Mouse (Mus musculus): ENCODE results near the gene Ppt2. TPM values are rescaled to one million over a fixed set of nuclear protein-coding genes. Genes with fewer than 3 reads are reported as not detected.

The Ppt2 gene
- polyA plus RNA-seq, 1 experiment: 30.2 TPM

DNA sequence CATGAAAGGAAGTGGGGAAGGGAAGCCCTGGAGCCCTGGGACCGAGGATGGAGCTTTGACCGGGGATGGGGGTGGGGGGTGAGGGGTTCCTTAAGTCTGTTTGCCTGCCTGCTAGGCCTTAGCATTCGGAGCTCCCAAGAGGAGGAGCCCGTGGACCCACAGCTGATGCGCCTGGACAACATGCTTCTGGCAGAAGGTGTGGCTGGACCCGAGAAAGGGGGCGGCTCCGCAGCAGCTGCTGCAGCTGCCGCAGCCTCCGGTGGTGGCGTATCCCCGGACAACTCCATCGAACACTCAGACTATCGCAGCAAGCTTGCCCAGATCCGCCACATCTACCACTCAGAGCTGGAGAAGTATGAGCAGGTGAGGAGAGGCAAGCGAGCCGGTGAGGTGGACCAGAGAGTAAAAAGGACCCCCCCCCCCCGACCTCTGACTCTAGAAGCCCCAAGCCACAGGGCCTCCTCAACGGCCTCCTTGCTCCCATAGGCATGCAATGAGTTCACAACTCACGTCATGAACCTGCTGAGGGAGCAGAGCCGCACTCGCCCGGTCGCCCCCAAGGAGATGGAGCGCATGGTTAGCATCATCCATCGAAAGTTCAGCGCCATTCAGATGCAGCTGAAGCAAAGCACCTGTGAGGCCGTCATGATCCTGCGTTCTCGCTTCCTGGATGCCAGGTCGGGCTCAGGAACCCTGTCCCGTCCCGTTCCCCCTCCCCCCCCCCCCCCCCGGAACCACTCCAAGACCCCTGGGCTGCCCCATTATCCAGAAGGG is 34.4 kb downstream of the Ppt2 start:
- peak overlapping the region; percentile 65 for H3K4me3 ChIP-seq (ENCODE audit: insufficient read depth, low read depth, low read length)
- peak overlapping the region; percentile 66; the same call in 1 of the 2 replicates for H3K27ac ChIP-seq (replicated peaks; ENCODE audit: low read depth, low read length)
- H3K4me1 ChIP-seq (ENCODE audit: control insufficient read depth, insufficient read depth, insufficient read length, low read length): peaks cover 6% of the 10 kb centered on the region

DNA sequence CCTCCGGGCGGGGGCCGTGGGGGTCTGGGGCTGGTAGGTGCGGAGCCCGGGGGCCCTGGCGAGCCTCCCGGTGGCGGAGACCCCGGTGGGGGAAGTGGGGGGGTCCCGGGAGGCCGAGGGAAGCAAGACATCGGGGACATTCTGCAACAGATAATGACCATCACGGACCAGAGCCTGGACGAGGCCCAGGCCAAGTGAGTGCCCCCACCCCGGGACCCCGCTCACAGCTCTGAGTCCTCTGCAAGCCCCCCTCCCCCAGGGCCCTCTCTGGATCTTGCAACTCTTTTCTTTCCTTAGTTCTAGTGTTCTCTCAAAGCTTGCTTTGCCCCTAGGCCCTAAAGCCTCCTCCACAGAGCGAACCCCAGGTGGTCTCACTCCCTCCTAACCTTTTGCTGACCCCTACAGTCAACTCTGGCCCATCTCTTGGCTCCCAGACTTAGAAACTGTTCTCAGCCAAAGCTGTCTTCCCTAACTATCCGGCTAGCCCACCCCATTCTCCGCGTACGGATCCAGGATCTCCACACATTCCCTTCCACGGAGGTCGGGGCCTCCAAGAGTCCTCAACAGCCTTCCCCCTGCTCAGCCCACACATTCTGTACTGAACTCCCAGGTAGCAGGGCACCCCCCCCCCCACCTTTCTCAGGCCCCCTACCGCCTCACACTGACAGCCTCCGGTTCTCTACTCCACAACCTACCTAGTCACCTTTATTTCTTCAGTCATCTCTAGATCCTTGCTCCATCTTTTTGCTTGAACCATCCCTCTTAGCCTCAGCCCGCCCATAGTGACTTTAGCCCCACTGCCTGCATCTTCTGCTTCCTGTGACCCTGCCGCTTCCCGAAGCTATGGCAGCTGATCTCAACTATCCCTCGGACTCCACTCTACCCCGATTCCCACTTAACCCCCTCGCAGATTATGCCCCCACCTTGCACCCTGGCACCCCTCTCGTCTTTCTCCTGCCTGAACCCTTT is 35.4 kb downstream of the Ppt2 start:
- Histone ChIP-seq H3K4me3 (ENCODE audit: insufficient read depth, low read depth, low read length) (peak overlapping the region; percentile 65), H3K27ac (replicated peaks; ENCODE audit: low read depth, low read length) (peak overlapping the region; percentile 75), H3K4me1 (ENCODE audit: control insufficient read depth, insufficient read depth, insufficient read length, low read length) (peaks cover 12% of the 10 kb centered on the region)

DNA sequence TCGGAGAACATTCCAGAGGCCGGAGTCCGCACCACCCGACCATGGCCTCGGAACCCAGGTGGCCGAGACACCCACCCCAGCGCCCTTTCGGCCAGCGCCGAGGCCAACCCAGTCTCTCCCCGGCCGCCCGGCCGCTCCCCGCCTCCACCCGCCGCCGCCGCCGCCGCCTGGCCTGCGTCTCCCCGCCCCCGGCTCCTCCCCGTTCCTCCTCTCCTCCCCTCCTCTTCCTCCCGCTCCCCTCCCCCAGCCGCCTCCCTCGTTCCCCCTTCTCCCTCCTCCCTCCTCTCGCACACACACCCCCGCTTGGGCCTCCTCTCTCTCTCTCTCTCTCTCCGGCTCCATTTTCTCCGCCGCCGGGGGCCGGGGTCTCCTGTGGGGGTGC is 36.3 kb downstream of the Ppt2 start:
- peaks cover 12% of the 10 kb centered on the region for H3K4me1 ChIP-seq (ENCODE audit: control insufficient read depth, insufficient read depth, insufficient read length, low read length)
- H3K4me3 ChIP-seq (ENCODE audit: insufficient read depth, low read depth, low read length): peak overlapping the region; percentile 88
- H3K27ac ChIP-seq (replicated peaks; ENCODE audit: low read depth, low read length): peak overlapping the region; percentile 98

DNA sequence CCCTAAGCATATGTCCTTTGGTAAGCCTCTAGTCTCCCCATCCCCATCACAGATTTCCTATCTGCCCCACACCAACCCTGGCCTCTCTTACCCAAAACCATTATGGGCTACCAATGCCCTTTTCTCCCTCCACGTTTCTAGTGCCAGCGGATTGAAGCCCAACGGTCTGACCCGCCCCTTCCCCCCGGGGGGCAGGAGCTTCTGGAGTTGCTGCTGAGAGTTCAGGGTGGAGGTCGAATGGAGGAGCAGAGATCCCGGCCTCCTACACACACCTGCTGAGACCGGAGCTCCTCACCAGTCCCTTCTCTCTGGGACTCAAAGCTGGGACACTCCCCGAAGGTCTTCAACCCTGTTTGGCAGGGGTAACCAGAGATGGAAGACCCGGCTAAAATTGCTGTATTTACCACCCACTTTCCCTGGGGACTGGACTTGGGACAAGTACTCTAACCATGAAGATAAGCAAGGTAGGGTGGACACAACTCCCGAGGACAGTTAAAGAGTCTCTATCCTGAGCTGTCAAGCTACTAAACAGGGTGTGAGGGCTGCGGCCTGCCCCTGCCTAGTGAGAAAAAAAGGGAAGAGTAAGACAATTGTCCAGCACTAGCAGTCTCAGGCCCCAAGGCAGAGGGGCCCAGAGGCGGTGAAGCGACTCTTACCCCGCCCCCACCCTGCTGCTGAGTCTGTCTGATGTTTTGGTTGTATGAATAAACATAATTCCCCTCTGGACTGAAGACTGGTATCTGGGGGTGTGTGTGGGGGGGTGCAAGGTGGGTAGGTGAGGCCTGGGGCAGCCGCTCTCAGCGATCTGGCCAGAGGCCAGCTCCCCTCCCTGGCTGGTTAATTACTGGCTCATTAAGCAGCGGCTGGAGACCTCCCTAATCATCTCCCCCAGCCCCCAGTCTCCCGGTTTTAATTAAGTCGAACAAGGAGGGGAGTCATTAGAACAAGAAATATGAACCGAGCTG is 37.0 kb downstream of the Ppt2 start, which contains the start of gene Pbx2:
TSS of gene Pbx2 (plus strand) at position 238 of the 965 bp plus-strand sequence.
- Histone ChIP-seq H3K4me3 (ENCODE audit: insufficient read depth, low read depth, low read length) (peak within 1 kb of the TSS; percentile 88), H3K4me1 (ENCODE audit: control insufficient read depth, insufficient read depth, insufficient read length, low read length) (peaks cover 15% of the 10 kb centered on the region), H3K27ac (replicated peaks; ENCODE audit: low read depth, low read length) (peak within 1 kb of the TSS; percentile 98)

DNA sequence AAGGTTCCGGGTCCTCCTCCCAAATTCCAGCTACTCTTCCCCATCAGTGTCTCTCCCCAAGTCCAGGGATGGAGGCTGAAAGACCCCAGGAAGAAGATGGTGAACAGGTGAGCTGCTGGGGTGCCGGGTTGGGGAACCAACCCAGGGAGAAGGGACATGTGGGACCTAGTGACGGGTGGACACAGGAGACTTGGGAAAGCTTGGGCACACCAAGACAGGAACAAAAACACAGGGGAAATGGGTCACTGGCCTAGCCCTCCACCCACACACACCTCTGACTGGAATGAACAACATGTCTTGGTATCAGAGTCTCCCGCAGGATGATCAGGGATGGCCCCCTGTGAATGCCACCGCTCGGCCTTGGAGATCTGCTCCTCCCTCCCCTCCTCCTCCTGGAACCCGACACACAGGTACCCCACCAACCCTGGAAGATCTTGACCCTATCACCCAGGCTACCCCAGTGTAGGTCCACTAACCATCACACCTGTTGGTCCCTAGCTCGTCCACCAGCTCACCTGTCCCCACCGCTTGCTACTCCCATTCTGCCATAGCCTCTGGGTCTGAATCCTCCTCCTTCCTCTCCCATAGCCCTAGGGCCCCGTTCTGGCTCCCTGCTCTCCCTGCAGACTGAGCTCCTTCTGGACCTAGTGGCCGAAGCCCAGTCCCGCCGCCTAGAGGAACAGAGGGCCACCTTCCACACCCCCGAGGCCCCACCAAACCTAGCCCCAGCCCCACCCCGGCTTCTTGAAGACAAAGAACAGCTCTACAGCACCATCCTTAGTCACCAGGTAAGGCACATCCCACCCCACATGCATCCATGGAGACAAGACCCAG is 37.9 kb downstream of the Ppt2 start:
- Histone ChIP-seq H3K4me3 (ENCODE audit: insufficient read depth, low read depth, low read length) (peak overlapping the region; percentile 88), H3K4me1 (ENCODE audit: control insufficient read depth, insufficient read depth, insufficient read length, low read length) (peaks cover 16% of the 10 kb centered on the region), H3K27ac (replicated peaks; ENCODE audit: low read depth, low read length) (peak overlapping the region; percentile 98)

DNA sequence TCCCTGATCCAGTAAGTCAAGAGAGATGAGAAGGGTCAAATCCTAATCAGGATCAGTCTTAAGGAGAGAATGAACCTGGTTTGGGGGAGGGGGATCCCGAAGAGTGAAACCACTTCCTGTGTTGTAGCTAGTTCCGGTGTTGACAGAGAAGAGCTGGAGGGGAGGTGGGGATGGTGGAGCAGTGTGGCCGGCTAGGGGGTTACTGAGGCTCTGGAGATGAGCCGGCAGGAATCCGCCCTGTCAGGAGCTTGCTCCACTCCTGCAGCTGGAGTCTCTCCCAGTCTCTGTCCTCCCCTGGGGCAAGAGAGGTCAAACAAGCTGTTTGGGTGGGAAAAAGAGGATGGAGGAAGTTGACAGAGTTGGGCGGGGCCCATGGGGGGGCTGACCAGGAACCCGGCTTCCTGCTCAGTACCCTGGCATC is 38.6 kb downstream of the Ppt2 start, which contains the start of gene Gpsm3:
TSS of gene Gpsm3 (plus strand) at position 126 of the 421 bp plus-strand sequence.
- Histone ChIP-seq H3K4me3 (ENCODE audit: insufficient read depth, low read depth, low read length) (peak within 1 kb of the TSS; percentile 38), H3K4me1 (ENCODE audit: control insufficient read depth, insufficient read depth, insufficient read length, low read length) (peaks cover 16% of the 10 kb centered on the region), H3K27ac (replicated peaks; ENCODE audit: low read depth, low read length) (peak within 1 kb of the TSS; percentile 82)

DNA sequence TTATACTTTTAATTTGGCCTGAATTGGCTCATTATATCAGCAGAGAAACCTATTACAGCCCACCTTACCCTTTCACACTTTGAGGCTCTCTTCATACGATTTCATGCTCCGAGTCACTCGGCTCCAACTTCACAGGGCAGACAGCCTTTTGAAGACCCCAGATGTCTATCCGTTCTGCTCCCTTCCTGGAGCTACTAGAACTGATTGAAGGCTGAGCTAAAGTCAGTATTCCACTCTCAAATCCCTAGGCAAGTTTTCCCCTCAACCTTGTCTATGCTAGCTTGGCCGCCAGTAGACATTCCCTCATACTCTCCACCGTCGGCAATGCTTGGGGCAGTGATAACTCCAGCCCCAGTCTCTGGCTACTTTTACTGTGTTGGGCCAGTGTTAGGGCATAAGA is 39.1 kb downstream of the Ppt2 start:
- peaks cover 16% of the 10 kb centered on the region for H3K4me1 ChIP-seq (ENCODE audit: control insufficient read depth, insufficient read depth, insufficient read length, low read length)

DNA sequence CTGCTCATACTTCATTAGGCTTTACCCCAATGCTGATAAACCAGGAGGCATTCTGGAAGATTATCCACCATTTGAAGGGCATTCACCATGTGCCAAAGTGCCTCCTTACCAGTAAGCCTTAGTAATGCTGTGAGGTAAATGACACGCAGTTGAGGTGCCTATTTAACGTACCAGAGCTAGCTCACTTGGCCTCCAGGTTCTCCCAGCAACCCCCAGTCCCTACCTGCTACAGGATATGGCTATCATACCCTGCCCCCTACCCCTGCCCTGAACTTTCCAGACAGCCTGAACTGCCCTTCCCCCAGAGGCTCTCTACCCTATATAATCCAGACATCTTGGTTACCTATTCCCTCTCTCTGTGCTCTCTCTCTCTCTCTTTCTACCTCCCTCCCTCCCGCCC is 39.5 kb downstream of the Ppt2 start:
- H3K4me3 ChIP-seq (ENCODE audit: insufficient read depth, low read depth, low read length): no peak overlapping the region
- H3K27ac ChIP-seq (replicated peaks; ENCODE audit: low read depth, low read length): 0 out of 2 replicates have a peak overlapping the region, but pooled peaks have one; percentile 6
- peaks cover 16% of the 10 kb centered on the region for H3K4me1 ChIP-seq (ENCODE audit: control insufficient read depth, insufficient read depth, insufficient read length, low read length)

More for the DNA sequence above, 39.1 kb downstream of the Ppt2 start:
- Histone ChIP-seq H3K27ac (replicated peaks; ENCODE audit: low read depth, low read length) (peak overlapping the region; percentile 82), H3K4me3 (ENCODE audit: insufficient read depth, low read depth, low read length) (peak overlapping the region; percentile 34)

DNA sequence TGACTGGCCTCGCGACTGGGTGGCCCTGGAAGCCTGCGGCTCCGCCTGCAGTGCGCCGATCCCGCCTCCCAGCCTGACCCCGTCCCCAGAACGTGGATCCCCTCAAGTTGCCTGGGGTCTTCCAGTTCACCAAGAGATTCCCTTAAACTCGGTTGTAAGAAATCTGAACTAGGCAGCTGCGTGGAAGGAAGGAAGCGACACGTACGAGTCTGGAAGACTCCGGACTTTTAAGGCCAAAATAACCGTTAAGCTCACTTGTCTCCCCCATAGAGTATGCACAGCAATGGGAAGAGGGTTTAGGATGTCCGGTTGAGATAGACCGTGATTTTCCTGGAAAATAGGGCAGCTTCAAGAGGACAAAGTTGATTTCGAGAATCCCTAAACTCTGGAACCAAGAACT is 40.5 kb downstream of the Ppt2 start:
- H3K27ac ChIP-seq (replicated peaks; ENCODE audit: low read depth, low read length): peak overlapping the region; percentile 81
- peaks cover 16% of the 10 kb centered on the region for H3K4me1 ChIP-seq (ENCODE audit: control insufficient read depth, insufficient read depth, insufficient read length, low read length)
- H3K4me3 ChIP-seq (ENCODE audit: insufficient read depth, low read depth, low read length): peak overlapping the region; percentile 87

DNA sequence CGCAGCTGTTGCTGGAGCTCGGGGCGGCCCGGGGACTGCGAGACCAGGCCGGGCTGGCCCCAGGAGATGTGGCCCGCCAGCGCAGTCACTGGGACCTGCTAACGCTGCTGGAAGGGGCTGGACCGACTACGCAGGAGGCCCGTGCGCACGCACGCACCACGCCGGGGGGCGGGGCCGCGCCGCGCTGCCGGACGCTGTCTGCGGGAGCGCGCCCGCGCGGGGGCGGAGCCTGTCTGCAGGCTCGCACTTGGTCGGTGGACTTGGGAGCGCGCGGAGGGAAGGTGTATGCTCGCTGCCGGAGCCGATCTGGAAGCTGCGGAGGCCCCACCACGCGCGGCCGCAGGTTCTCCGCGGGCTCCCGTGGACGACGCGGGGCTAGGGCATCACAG is 40.9 kb downstream of the Ppt2 start:
- Histone ChIP-seq H3K4me1 (ENCODE audit: control insufficient read depth, insufficient read depth, insufficient read length, low read length) (peaks cover 16% of the 10 kb centered on the region), H3K4me3 (ENCODE audit: insufficient read depth, low read depth, low read length) (peak overlapping the region; percentile 87)

DNA sequence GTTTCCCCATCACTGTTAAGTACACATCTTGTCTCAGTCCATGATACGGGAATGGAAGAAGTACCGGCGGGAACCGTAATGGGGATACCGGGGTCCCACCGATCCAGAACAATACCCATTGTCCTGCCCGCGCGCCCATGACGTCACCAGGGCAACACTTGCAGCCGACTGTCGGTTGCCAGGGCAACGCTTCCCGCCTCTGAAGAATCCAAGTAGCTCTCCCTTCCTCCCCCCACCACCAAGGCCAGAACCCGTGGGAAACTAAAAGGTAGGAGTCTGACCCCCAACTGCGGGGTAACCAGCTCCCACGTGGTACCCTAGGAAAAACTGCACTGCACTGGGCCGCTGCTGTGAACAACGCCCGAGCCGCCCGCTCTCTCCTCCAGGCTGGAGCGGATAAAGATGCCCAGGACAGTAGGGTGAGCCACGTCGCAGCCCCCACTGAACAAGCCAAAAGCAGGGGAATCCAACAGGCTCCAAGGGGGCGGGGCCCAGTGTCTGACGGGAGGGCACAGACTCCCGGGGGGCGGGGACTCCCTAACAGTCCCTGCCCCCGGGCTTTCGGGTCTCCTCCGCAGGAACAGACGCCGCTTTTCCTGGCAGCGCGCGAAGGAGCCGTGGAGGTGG is 41.4 kb downstream of the Ppt2 start:
- peak overlapping the region; percentile 87 for H3K4me3 ChIP-seq (ENCODE audit: insufficient read depth, low read depth, low read length)
- peaks cover 16% of the 10 kb centered on the region for H3K4me1 ChIP-seq (ENCODE audit: control insufficient read depth, insufficient read depth, insufficient read length, low read length)
- H3K27ac ChIP-seq (replicated peaks; ENCODE audit: low read depth, low read length): peak overlapping the region; percentile 90

More for the DNA sequence above, 40.9 kb downstream of the Ppt2 start:
- H3K27ac ChIP-seq (replicated peaks; ENCODE audit: low read depth, low read length): peak overlapping the region; percentile 90

DNA sequence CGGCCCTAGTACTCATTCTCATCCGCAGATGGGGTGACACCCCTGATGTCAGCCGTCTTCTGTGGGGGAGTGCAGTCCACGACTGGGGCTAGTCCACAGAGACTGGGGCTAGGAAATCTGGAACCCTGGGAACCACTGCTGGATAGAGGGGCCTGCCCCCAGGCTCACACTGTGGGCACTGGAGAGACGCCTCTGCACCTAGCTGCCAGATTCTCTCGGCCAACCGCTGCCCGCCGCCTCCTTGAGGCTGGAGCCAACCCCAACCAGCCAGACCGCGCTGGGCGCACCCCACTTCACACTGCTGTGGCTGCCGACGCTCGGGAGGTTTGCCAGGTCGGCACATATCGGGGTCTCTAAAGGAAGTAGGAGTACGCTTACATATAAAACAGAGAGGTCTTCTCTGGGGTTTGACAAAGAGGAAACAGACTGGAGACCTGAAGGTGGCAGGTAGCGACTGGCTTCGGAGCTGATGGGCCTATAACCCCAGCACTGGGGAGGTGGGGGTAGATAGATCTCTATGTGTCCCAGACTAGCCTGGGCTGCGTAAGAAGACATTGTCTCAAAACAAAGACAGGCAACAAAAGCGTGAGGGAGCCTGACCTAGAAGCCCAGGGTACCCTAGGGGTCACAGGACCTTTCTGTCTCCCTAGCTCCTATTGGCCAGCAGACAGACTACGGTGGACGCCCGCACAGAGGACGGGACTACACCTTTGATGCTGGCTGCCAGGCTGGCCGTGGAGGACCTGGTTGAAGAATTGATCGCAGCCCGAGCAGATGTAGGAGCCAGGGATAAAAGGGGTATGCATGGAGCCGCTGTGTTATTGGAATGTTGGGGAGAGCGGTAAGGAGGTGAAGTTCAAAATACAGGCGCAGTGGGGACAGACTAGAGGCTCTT is 42.2 kb downstream of the Ppt2 start:
- Histone ChIP-seq H3K27ac (replicated peaks; ENCODE audit: low read depth, low read length) (peak overlapping the region; percentile 59), H3K4me1 (ENCODE audit: control insufficient read depth, insufficient read depth, insufficient read length, low read length) (peaks cover 16% of the 10 kb centered on the region), H3K4me3 (ENCODE audit: insufficient read depth, low read depth, low read length) (peak overlapping the region; percentile 87)
